Mouse (Mus musculus) erythroblast, embryonic 14.5 days (primary cell): ENCODE results near the gene Sdr39u1. TPM values are rescaled to one million over a fixed set of nuclear protein-coding genes. Genes with fewer than 3 reads are reported as not detected.

Experiments used
- H3K27me3 ChIP-seq: 2 replicates; pipeline ENCODE4 v1.6.1; 2012; ENCODE audit warnings: inconsistent platforms; ENCODE audit not compliant: control insufficient read depth
- H3K36me3 ChIP-seq: 2 replicates; pipeline ENCODE4 v1.6.1; 2012; ENCODE audit warnings: mild to moderate bottlenecking, inconsistent platforms; ENCODE audit not compliant: control insufficient read depth
- H3K4me1 ChIP-seq: 2 replicates; pipeline ENCODE4 v1.6.1; 2012; ENCODE audit warnings: inconsistent platforms; ENCODE audit not compliant: control insufficient read depth
- H3K4me3 ChIP-seq: replicated peaks from 2 replicates; pipeline ENCODE3; 2012; ENCODE audit warnings: moderate library complexity, mild to moderate bottlenecking, inconsistent platforms
- H3K9me3 ChIP-seq: 2 replicates; pipeline ENCODE4 v1.6.1; 2012; ENCODE audit warnings: low read length, inconsistent platforms, mixed read lengths; ENCODE audit not compliant: control insufficient read depth
- GATA1 ChIP-seq: IDR thresholded peaks from 2 replicates; pipeline ENCODE4 v1.6.1; 2012; ENCODE audit warnings: low read length, inconsistent platforms, mixed read lengths
- TAL1 ChIP-seq: IDR thresholded peaks from 3 replicates; pipeline ENCODE4 v1.6.1; 2012; ENCODE audit warnings: low read length, inconsistent platforms, mixed read lengths
- polyA plus RNA-seq: library from polyadenylated mRNA; stranded (reverse); fragments of >175 nt; gene quantifications from 2 replicates; pipeline ENCODE4 v1.2.3, GENCODE M21; 2012

The Sdr39u1 gene
- polyA plus RNA-seq, 1 experiment: 0.20 TPM

GRCm38 (mm10) chr14:55866962-55867361, 33.1 kb downstream of the Sdr39u1 start:
- peaks cover 20% of the 10 kb centered on the region; the same call in 1 of the 2 replicates for H3K36me3 ChIP-seq

DNA sequence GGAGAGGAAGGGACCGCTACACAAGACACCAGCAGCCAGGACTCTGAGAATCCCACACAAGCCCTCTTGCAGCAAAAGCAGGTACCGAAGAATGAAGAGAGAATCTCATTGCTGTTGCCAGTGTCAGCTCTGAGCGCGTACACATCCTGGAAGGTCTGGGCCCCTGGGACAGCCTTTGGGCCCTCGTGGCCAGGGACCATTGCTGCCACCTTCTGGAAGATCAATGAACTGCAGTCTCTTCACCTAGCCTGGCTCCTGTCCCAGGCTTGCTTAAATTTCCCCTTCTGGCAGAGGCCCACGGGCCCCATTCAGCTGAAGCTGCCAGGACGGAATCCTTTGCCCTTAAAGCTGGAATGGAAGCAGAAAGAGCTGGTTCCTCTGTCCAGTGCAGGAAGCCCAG, 36.3 kb downstream of the Sdr39u1 start:
- no peaks in the 10 kb centered on the region for H3K4me1 ChIP-seq
- no peaks in the 10 kb centered on the region for H3K27me3 ChIP-seq
- H3K9me3 ChIP-seq: no peaks in the 10 kb centered on the region
- no peak overlapping the region for H3K4me3 ChIP-seq
- TF ChIP-seq GATA1: no peak
- no peak for TF ChIP-seq TAL1
- H3K36me3 ChIP-seq: peaks cover 5% of the 10 kb centered on the region; the same call in 1 of the 2 replicates

More at GRCm38 (mm10) chr14:55866962-55867361, 33.1 kb downstream of the Sdr39u1 start:
- H3K9me3 ChIP-seq: no peaks in the 10 kb centered on the region
- no peaks in the 10 kb centered on the region for H3K4me1 ChIP-seq
- no peaks in the 10 kb centered on the region for H3K27me3 ChIP-seq
- H3K4me3 ChIP-seq: no peak overlapping the region
- TF ChIP-seq GATA1: no peak
- TF ChIP-seq TAL1: no peak

- Histone ChIP-seq H3K4me1 (no peaks in the 10 kb centered on the region), H3K27me3 (no peaks in the 10 kb centered on the region), H3K4me3 (no peak overlapping the region), H3K36me3 (peaks cover 5% of the 10 kb centered on the region; the same call in 1 of the 2 replicates), H3K9me3 (no peaks in the 10 kb centered on the region)
- TF ChIP-seq TAL1: no peak
- no peak for TF ChIP-seq GATA1
These were observed 37.1 kb downstream of the Sdr39u1 start for GRCm38 (mm10) chr14:55862970-55863369.

- Histone ChIP-seq H3K4me1 (no peaks in the 10 kb centered on the region), H3K27me3 (no peaks in the 10 kb centered on the region), H3K4me3 (no peak overlapping the region), H3K9me3 (no peaks in the 10 kb centered on the region), H3K36me3 (peaks cover 5% of the 10 kb centered on the region; the same call in 1 of the 2 replicates)
- no peak for TF ChIP-seq GATA1
- no peak for TF ChIP-seq TAL1
These were observed 37.9 kb downstream of the Sdr39u1 start for GRCm38 (mm10) chr14:55862186-55862585.

- Histone ChIP-seq H3K9me3 (no peaks in the 10 kb centered on the region), H3K4me3 (no peak overlapping the region), H3K27me3 (peaks cover 26% of the 10 kb centered on the region), H3K4me1 (peaks cover 16% of the 10 kb centered on the region), H3K36me3 (no peaks in the 10 kb centered on the region)
- TF ChIP-seq GATA1 (no peak), TAL1 (no peak)
These were observed 42.5 kb downstream of the Sdr39u1 start for GRCm38 (mm10) chr14:55857588-55857987.

GRCm38 (mm10) chr14:55855101-55855561, 45.0 kb downstream of the Sdr39u1 start:
- Histone ChIP-seq H3K36me3 (no peaks in the 10 kb centered on the region), H3K9me3 (no peaks in the 10 kb centered on the region), H3K4me1 (peaks cover 21% of the 10 kb centered on the region), H3K27me3 (peaks cover 29% of the 10 kb centered on the region), H3K4me3 (peak overlapping the region; percentile 55)
- no peak for TF ChIP-seq GATA1
- no peak for TF ChIP-seq TAL1

DNA sequence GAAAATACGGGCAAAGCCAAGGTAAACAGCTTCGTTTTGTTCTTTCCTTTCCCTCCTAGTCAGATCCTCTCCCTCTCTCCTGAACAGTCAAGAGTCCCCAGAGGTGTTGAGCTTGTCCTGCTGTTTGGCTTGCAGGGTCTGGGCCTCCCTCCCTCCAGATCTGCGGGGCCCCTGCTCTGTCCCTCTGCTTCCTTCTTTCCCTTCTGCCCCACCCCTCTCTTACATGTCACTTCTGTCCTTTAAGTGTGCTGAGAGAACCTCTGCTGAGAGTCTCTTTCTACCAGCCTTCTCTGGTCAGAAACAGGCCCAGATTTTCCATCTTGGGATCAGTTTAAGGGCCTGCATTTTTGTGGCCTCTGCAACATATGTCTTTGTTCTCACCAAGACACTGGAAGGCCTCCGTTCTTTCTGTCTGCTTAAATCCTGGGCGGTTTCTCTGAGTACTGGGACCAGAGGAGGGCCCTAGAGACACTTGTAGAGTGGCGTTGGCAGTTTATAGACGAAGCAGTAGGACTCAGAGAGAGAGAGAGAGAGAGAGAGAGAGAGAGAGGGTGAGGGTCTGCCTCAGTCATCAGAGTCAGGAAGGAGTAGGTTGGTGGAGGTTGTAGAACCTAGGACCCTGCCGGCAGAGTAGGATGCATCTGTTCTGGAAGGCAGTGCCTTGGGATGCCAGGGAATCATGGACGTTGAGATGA, 45.5 kb downstream of the Sdr39u1 start:
- Histone ChIP-seq H3K9me3 (no peaks in the 10 kb centered on the region), H3K4me1 (peaks cover 21% of the 10 kb centered on the region), H3K36me3 (no peaks in the 10 kb centered on the region), H3K4me3 (peak overlapping the region; percentile 55), H3K27me3 (peaks cover 29% of the 10 kb centered on the region)
- TF ChIP-seq TAL1: no peak

- Histone ChIP-seq H3K9me3 (no peaks in the 10 kb centered on the region), H3K4me1 (peaks cover 21% of the 10 kb centered on the region), H3K36me3 (no peaks in the 10 kb centered on the region), H3K4me3 (peak within 1 kb of the TSS; percentile 55), H3K27me3 (peaks cover 29% of the 10 kb centered on the region)
- TF ChIP-seq TAL1: no peak
- TF ChIP-seq GATA1: no peak
These were observed 46.3 kb downstream of the Sdr39u1 start, which contains the start of gene Nynrin for GRCm38 (mm10) chr14:55853621-55854285. Gene Nynrin, plus strand, starts transcription at chr14:55854010.
